Mouse (Mus musculus) splenic B cell, adult 2 months (primary cell): ENCODE data around the gene Pitpnm2.

ENCODE experiments used
- DNase-seq: peaks from one replicate; pipeline ENCODE4 v3.0.0-alpha.2; 2011; ENCODE audit warnings: low read depth, low spot score
- H3K27me3 ChIP-seq: 2 replicates; pipeline ENCODE4 v1.6.1; 2012; ENCODE audit warnings: mild to moderate bottlenecking, low read length, moderate library complexity, mixed read lengths; ENCODE audit not compliant: control insufficient read depth, poor library complexity, insufficient read depth, severe bottlenecking
- H3K36me3 ChIP-seq: 2 replicates; pipeline ENCODE4 v1.6.1; 2012; ENCODE audit warnings: mild to moderate bottlenecking, low read length, moderate library complexity, mixed read lengths; ENCODE audit not compliant: control insufficient read depth, poor library complexity, insufficient read depth, severe bottlenecking

The Pitpnm2 gene

DNA sequence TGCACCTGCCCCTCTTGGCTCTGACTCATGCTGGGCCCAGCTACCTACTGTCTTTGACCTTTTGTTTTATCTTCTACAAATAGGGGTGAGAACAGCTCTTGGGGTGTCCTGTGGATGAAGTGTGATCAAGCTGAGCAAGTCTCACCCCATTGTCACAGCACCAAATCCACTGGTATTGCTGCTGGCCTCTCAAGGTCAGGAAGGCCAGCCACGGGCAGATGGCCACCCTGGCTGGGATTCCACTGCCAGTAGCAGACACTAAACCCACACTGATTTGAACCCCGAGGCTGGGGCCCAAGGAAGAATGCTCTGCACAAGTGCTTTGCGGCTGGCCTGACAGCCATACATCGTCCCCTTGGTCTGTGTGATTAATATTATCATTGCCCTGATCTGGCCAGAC lies 91.3 kb downstream of the Pitpnm2 start:
- DNase-seq: no peak
- no peaks in the 10 kb centered on the region for H3K36me3 ChIP-seq
- H3K27me3 ChIP-seq: no peaks in the 10 kb centered on the region

- DNase-seq: no peak
- Histone ChIP-seq H3K27me3 (no peaks in the 10 kb centered on the region), H3K36me3 (no peaks in the 10 kb centered on the region; the same call in 1 of the 2 replicates)
Observed at GRCm38 (mm10) chr5:124155943-124156342, 93.6 kb downstream of the Pitpnm2 start.

DNA sequence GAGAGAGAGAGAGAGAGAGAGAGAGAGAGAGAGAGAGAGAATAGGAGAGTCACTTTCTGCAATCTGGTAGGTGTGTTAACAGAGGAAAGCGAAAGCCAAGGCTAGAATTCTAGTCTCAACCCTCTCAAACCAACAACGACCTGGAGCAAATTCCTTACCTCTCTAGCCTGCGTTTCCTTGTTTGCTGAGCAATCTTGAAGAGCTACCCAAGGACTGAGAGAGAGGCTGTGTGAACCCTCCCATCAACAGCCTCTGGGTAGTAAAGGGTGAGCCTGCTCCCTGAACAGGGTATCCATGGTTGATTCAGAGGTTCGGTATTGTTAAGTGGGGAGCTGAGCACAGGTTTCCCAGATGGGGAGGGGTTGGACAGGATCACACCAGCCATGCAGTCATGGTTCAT lies 96.8 kb downstream of the Pitpnm2 start:
- H3K27me3 ChIP-seq: no peaks in the 10 kb centered on the region
- no peak for DNase-seq
- no peaks in the 10 kb centered on the region; the same call in 1 of the 2 replicates for H3K36me3 ChIP-seq

- Histone ChIP-seq H3K27me3 (no peaks in the 10 kb centered on the region), H3K36me3 (no peaks in the 10 kb centered on the region; the same call in 1 of the 2 replicates)
- no peak for DNase-seq
Observed at GRCm38 (mm10) chr5:124150895-124151294, 98.7 kb downstream of the Pitpnm2 start.

DNA sequence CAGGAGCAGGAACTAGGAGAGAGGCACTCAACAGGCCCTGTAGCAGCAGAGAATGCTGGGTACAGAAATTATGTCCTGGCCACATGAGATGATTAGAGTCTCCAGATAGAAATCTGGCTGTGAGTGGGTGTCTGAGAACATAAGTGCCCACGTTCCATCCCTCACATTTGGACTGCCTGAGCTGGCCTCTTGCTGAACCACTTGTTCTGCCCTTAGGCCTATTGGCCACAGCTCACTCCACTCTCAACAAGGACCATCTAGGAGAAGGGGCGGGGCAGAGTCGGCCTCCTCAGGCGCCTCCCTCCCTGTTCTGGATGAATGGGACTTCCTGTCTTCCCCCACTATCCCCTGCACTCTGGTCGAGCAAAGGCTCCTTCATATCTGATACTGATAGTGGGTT lies 100.5 kb downstream of the Pitpnm2 start:
- no peak for DNase-seq
- Histone ChIP-seq H3K36me3 (no peaks in the 10 kb centered on the region; the same call in 1 of the 2 replicates), H3K27me3 (no peaks in the 10 kb centered on the region)

GRCm38 (mm10) chr5:124138066-124138465 lies 111.5 kb downstream of the Pitpnm2 start:
- Histone ChIP-seq H3K36me3 (peaks cover 3% of the 10 kb centered on the region; the same call in 1 of the 2 replicates), H3K27me3 (no peaks in the 10 kb centered on the region)

GRCm38 (mm10) chr5:124134261-124134660 lies 115.3 kb downstream of the Pitpnm2 start:
- H3K36me3 ChIP-seq: peaks cover 2% of the 10 kb centered on the region; the same call in 1 of the 2 replicates
- no peak for DNase-seq
- H3K27me3 ChIP-seq: no peaks in the 10 kb centered on the region

More at GRCm38 (mm10) chr5:124138066-124138465, 111.5 kb downstream of the Pitpnm2 start:
- DNase-seq: no peak

GRCm38 (mm10) chr5:124125093-124125492 lies 124.5 kb downstream of the Pitpnm2 start:
- DNase-seq: no peak
- Histone ChIP-seq H3K36me3 (peaks cover 8% of the 10 kb centered on the region), H3K27me3 (no peaks in the 10 kb centered on the region)

- Histone ChIP-seq H3K27me3 (no peaks in the 10 kb centered on the region), H3K36me3 (peaks cover 4% of the 10 kb centered on the region)
- DNase-seq: no peak
Observed at GRCm38 (mm10) chr5:124122357-124122756, 127.2 kb downstream of the Pitpnm2 start.

GRCm38 (mm10) chr5:124119204-124119603 lies 130.4 kb downstream of the Pitpnm2 start:
- no peak for DNase-seq
- peaks cover 2% of the 10 kb centered on the region for H3K36me3 ChIP-seq

GRCm38 (mm10) chr5:124115990-124116845 lies 133.3 kb downstream of the Pitpnm2 start, which contains the start of gene Arl6ip4:
Gene Arl6ip4 (plus strand): TSS chr5:124116089.
- DNase-seq: peak; percentile 81
- Histone ChIP-seq H3K27me3 (no peaks in the 10 kb centered on the region), H3K36me3 (no peaks in the 10 kb centered on the region; the same call in 1 of the 2 replicates)

More at GRCm38 (mm10) chr5:124119204-124119603, 130.4 kb downstream of the Pitpnm2 start:
- H3K27me3 ChIP-seq: no peaks in the 10 kb centered on the region

GRCm38 (mm10) chr5:124115531-124115930 lies 134.0 kb downstream of the Pitpnm2 start:
- Histone ChIP-seq H3K36me3 (no peaks in the 10 kb centered on the region; the same call in 1 of the 2 replicates), H3K27me3 (no peaks in the 10 kb centered on the region)
- no peak for DNase-seq

DNA sequence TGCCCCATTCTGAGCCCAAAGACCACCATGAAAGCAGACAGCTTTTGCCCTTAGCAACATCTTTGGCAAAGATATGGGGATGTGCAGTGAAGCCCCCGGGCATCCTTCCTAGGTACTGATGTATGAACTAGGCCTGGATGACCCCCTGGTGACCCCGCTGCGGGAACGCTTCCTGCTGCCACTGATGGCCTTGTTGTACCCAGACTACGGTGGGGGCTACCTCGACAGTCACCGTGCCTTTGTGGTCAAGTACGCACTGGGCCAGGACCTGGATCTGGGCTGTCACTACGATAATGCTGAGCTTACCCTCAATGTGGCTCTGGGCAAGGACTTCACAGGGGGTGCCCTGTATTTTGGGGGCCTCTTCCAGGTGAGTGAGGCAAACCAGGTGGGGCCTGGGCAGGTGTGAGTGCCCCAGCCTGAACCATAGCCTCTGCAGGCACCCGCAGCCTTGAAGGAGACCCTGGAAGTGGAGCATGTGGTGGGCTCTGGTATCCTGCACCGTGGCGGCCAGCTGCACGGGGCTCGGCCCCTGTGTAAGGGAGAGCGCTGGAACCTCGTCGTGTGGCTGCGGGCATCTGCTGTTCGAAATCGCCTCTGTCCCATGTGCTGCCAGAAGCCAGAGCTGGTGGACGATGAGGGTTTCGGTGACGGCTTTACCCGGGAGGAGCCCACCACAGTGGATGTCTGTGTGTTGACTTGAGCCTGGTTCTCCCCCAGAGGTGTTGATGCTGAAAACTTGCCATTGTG lies 135.1 kb downstream of the Pitpnm2 start:
- DNase-seq: no peak
- Histone ChIP-seq H3K27me3 (no peaks in the 10 kb centered on the region), H3K36me3 (no peaks in the 10 kb centered on the region; the same call in 1 of the 2 replicates)

GRCm38 (mm10) chr5:124113030-124113429 lies 136.5 kb downstream of the Pitpnm2 start:
- H3K27me3 ChIP-seq: no peaks in the 10 kb centered on the region
- peak; percentile 66 for DNase-seq
- H3K36me3 ChIP-seq: no peaks in the 10 kb centered on the region; the same call in 1 of the 2 replicates

DNA sequence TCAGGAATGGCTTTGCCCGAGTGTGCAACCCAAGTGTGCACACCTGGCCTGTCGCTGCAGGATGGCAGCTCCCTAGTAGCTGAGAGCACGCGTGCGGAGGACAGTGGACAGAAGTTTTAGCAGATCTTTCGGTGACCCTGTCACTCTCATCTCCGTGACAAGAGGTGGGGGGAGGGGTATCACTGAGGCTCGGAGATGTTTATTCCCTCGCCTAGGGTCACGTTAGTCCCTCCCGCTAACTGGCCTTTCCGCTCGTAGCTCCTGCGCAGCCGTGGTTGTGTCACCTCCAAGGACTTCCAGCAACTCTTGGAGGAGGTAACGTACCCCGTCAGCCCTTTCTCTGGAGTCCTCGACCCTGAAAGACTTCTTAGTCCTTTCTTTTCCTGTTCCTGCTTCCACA lies 137.0 kb downstream of the Pitpnm2 start:
- no peaks in the 10 kb centered on the region; the same call in 1 of the 2 replicates for H3K36me3 ChIP-seq
- H3K27me3 ChIP-seq: no peaks in the 10 kb centered on the region
- no peak for DNase-seq
